Mouse (Mus musculus) heart, embryonic 16.5 days (tissue): Measurements from ENCODE around the gene Mettl24. TPM values are rescaled to one million over a fixed set of nuclear protein-coding genes. Genes with fewer than 3 reads are reported as not detected.

Source experiments
- ATAC-seq: fragments of 200-750 bp; cut with Nextera tagmentation; replicated peaks from 2 replicates; pipeline ENCODE4 v1.8.0; 2017; ENCODE audit warnings: moderate number of reproducible peaks; ENCODE audit not compliant: insufficient read depth, low FRiP score; ENCODE audit errors: extremely low read depth
- H3K27ac ChIP-seq: fragments of 300-500 bp; sonication (generic); 2 replicates; pipeline ENCODE4 v1.5.1; 2014; ENCODE audit warnings: mild to moderate bottlenecking, low read length, control low read depth, moderate library complexity
- H3K27me3 ChIP-seq: fragments of 300-500 bp; sonication (generic); 2 replicates; pipeline ENCODE4 v1.6.1; 2014; ENCODE audit warnings: low read length, mixed read lengths; ENCODE audit not compliant: control insufficient read depth, insufficient read depth
- H3K36me3 ChIP-seq: fragments of 300-500 bp; sonication (generic); 2 replicates; pipeline ENCODE4 v1.6.1; 2014; ENCODE audit not compliant: control insufficient read depth, insufficient read depth
- H3K4me1 ChIP-seq: fragments of 300-500 bp; sonication (generic); 2 replicates; pipeline ENCODE4 v1.6.1; 2014; ENCODE audit warnings: low read length, mixed read lengths; ENCODE audit not compliant: control insufficient read depth, insufficient read depth
- H3K4me2 ChIP-seq: fragments of 300-500 bp; sonication (generic); 2 replicates; pipeline ENCODE4 v1.6.1; 2014; ENCODE audit warnings: low read depth, mild to moderate bottlenecking, control low read depth, low read length
- H3K4me3 ChIP-seq: fragments of 300-500 bp; sonication (generic); 2 replicates; pipeline ENCODE4 v1.5.1; 2014; ENCODE audit warnings: mild to moderate bottlenecking, control low read depth, low read length
- H3K9ac ChIP-seq: fragments of 300-500 bp; sonication (generic); 2 replicates; pipeline ENCODE4 v1.6.1; 2014; ENCODE audit warnings: low read length, control low read depth
- H3K9me3 ChIP-seq: fragments of 300-500 bp; sonication (generic); replicated peaks from 2 replicates; pipeline ENCODE4 v1.6.1; 2016; ENCODE audit warnings: low read length; ENCODE audit not compliant: control insufficient read depth
- WGBS: fragments of 180-500 bp; shearing (Covaris S2); extraction: QIAGEN DNeasy Blood & Tissue Kit; methylation state at CpG from one replicate; pipeline ENCODE4 v1.1.7; 2014; 5-methylcytosine and 5-hydroxymethylcytosine counted together
- polyA plus RNA-seq: library from polyadenylated mRNA; unstranded; fragments of >200 nt; fragmentation: Nextera tagmentation; extraction: Ambion mirVana; gene quantifications from 2 replicates; pipeline ENCODE4 v1.2.1, GENCODE M21; 2015

The Mettl24 gene
- polyA plus RNA-seq, 1 experiment from 2014 or later, result 2.1 TPM

GRCm38 (mm10) chr10:40825952-40826351 lies 142.9 kb downstream of the Mettl24 start:
- WGBS, result 65% methylated on average over 6 of the region's 6 CpGs
- Histone ChIP-seq H3K27ac (no peak overlapping the region), H3K27me3 (no peaks in the 10 kb centered on the region), H3K36me3 (peaks cover 7% of the 10 kb centered on the region), H3K4me1 (no peaks in the 10 kb centered on the region), H3K4me3 (no peak overlapping the region), H3K9ac (no peak overlapping the region), H3K4me2 (no peak overlapping the region), H3K9me3 (no peaks in the 10 kb centered on the region)
- no peak for ATAC-seq

- WGBS, result 88% methylated on average over 4 of the region's 4 CpGs
- H3K27ac ChIP-seq, result no peak overlapping the region
- no peak overlapping the region for H3K4me2 ChIP-seq
- H3K4me3 ChIP-seq, result no peak overlapping the region
- H3K9ac ChIP-seq, result no peak overlapping the region
- H3K9me3 ChIP-seq, result no peaks in the 10 kb centered on the region
- H3K4me1 ChIP-seq, result no peaks in the 10 kb centered on the region
- ATAC-seq, result no peak
- H3K36me3 ChIP-seq, result peaks cover 7% of the 10 kb centered on the region
- H3K27me3 ChIP-seq, result no peaks in the 10 kb centered on the region
These were observed 144.6 kb downstream of the Mettl24 start for GRCm38 (mm10) chr10:40827706-40828105.

DNA sequence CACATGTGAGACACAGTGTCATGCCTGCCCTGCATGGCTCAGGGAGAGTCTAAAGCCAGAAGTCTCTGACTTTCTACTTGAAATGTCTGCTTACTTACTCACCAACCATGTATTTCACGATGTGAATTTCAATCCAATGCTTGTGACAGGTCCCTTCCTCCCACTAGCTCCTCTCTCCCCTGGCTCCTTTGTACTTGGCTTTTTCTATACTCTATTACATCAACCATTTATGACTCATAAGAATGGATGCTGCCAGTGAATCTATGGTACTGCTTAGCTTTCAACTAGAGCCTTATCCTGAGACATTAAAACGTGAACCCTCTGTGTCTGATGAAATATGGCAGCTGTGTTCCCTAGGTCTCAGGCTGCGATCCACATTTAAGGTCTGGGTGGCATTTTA lies 147.2 kb downstream of the Mettl24 start:
- 81% methylated on average over 3 of the region's 3 CpGs for WGBS
- H3K9ac ChIP-seq, result no peak overlapping the region
- no peak overlapping the region for H3K27ac ChIP-seq
- H3K27me3 ChIP-seq, result no peaks in the 10 kb centered on the region
- no peaks in the 10 kb centered on the region for H3K4me1 ChIP-seq
- H3K36me3 ChIP-seq, result peaks cover 21% of the 10 kb centered on the region
- H3K4me2 ChIP-seq, result no peak overlapping the region
- no peaks in the 10 kb centered on the region for H3K9me3 ChIP-seq
- no peak for ATAC-seq
- H3K4me3 ChIP-seq, result no peak overlapping the region

DNA sequence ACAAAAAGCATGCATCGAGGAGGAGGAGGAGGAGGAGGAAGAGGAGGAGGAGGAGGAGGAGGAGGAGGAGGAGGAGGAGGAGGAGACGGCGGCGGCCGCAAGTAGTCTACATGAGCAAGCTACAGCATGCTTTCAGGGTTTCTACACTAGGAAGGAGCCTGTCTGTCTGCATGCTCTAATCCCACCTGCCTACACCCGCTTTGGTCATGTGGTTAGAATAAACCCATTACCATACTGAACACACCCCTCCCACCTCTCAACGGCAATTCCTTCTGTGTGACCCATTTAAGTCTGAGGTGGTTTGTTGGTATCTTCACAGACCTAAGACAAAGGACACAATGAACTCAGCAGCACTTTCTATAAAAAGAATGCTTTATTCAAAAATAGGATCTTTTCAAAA lies 148.2 kb downstream of the Mettl24 start:
- H3K27ac ChIP-seq, result no peak overlapping the region
- WGBS, result 88% methylated on average over 7 of the region's 7 CpGs
- no peak overlapping the region for H3K4me3 ChIP-seq
- no peak overlapping the region for H3K9ac ChIP-seq
- peaks cover 25% of the 10 kb centered on the region for H3K36me3 ChIP-seq
- H3K4me1 ChIP-seq, result no peaks in the 10 kb centered on the region
- no peaks in the 10 kb centered on the region for H3K27me3 ChIP-seq
- no peak for ATAC-seq
- H3K9me3 ChIP-seq, result no peaks in the 10 kb centered on the region
- H3K4me2 ChIP-seq, result no peak overlapping the region

GRCm38 (mm10) chr10:40840086-40840485 lies 157.0 kb downstream of the Mettl24 start:
- Histone ChIP-seq H3K4me1 (peaks cover 9% of the 10 kb centered on the region; the same call in 1 of the 2 replicates), H3K9ac (no peak overlapping the region), H3K27ac (no peak overlapping the region), H3K4me3 (no peak overlapping the region), H3K4me2 (no peak overlapping the region), H3K27me3 (no peaks in the 10 kb centered on the region), H3K9me3 (no peaks in the 10 kb centered on the region), H3K36me3 (peaks cover 31% of the 10 kb centered on the region)
- WGBS, result 86% methylated on average over 5 of the region's 5 CpGs
- ATAC-seq, result no peak

DNA sequence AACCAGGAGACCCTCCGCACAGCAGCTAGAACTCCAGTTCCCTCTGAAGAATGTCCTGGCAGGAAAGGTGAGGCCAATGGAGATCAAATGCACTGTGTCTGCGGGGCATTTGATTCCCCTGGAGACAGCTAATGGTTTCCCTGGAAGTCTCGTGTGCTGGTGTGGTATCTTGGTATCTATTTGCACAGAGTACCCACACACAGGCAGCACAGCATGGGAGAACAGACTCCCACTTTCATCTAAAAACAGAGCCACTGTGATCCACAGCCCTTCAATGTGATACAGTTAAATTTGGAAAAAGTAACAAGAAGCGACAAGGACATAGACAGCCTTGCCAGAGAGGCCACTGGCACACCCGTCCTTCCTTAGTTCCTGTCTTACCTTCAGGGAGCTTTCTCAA lies 160.8 kb downstream of the Mettl24 start:
- WGBS, result 69% methylated on average over 5 of the region's 5 CpGs
- H3K4me3 ChIP-seq, result no peak overlapping the region
- no peak for ATAC-seq
- H3K27me3 ChIP-seq, result no peaks in the 10 kb centered on the region
- peaks cover 9% of the 10 kb centered on the region; the same call in 1 of the 2 replicates for H3K4me1 ChIP-seq
- peak overlapping the region; percentile 79 for H3K27ac ChIP-seq
- no peaks in the 10 kb centered on the region for H3K9me3 ChIP-seq
- H3K36me3 ChIP-seq, result peaks cover 46% of the 10 kb centered on the region
- peak overlapping the region; percentile 45; the same call in 1 of the 2 replicates for H3K9ac ChIP-seq
- peak overlapping the region; percentile 56 for H3K4me2 ChIP-seq

GRCm38 (mm10) chr10:40844546-40844945 lies 161.5 kb downstream of the Mettl24 start:
- ATAC-seq, result peak; percentile 93
- Histone ChIP-seq H3K4me2 (peak overlapping the region; percentile 56), H3K27ac (peak overlapping the region; percentile 79)

GRCm38 (mm10) chr10:40845626-40846025 lies 162.5 kb downstream of the Mettl24 start:
- Histone ChIP-seq H3K27ac (no peak overlapping the region), H3K4me3 (no peak overlapping the region), H3K27me3 (no peaks in the 10 kb centered on the region), H3K36me3 (peaks cover 50% of the 10 kb centered on the region), H3K4me2 (no peak overlapping the region), H3K9ac (no peak overlapping the region), H3K4me1 (peaks cover 7% of the 10 kb centered on the region; the same call in 1 of the 2 replicates), H3K9me3 (no peaks in the 10 kb centered on the region)
- WGBS, result 65% methylated on average over 6 of the region's 6 CpGs
- ATAC-seq, result no peak

More at GRCm38 (mm10) chr10:40844546-40844945, 161.5 kb downstream of the Mettl24 start:
- Histone ChIP-seq H3K9ac (no peak overlapping the region; the same call in 1 of the 2 replicates), H3K4me3 (no peak overlapping the region), H3K27me3 (no peaks in the 10 kb centered on the region), H3K36me3 (peaks cover 49% of the 10 kb centered on the region), H3K9me3 (no peaks in the 10 kb centered on the region), H3K4me1 (peaks cover 9% of the 10 kb centered on the region; the same call in 1 of the 2 replicates)
- WGBS, result 44% methylated on average over 10 of the region's 10 CpGs

GRCm38 (mm10) chr10:40847176-40847874 lies 164.2 kb downstream of the Mettl24 start:
- peaks cover 7% of the 10 kb centered on the region; the same call in 1 of the 2 replicates for H3K4me1 ChIP-seq
- H3K36me3 ChIP-seq, result peaks cover 39% of the 10 kb centered on the region
- no peaks in the 10 kb centered on the region for H3K27me3 ChIP-seq
- WGBS, result 93% methylated on average over 10 of the region's 10 CpGs
- no peak overlapping the region for H3K27ac ChIP-seq
- no peak overlapping the region for H3K4me3 ChIP-seq
- no peak overlapping the region for H3K4me2 ChIP-seq
- no peak overlapping the region for H3K9ac ChIP-seq
- ATAC-seq, result no peak
- no peaks in the 10 kb centered on the region for H3K9me3 ChIP-seq
